Mouse (Mus musculus): ENCODE data around the gene Srgn. TPM values are rescaled to one million over a fixed set of nuclear protein-coding genes. Genes with fewer than 3 reads are reported as not detected.

Gene Srgn
- polyA plus RNA-seq, 1 experiment from 2014 or later, result 3.4 TPM

DNA sequence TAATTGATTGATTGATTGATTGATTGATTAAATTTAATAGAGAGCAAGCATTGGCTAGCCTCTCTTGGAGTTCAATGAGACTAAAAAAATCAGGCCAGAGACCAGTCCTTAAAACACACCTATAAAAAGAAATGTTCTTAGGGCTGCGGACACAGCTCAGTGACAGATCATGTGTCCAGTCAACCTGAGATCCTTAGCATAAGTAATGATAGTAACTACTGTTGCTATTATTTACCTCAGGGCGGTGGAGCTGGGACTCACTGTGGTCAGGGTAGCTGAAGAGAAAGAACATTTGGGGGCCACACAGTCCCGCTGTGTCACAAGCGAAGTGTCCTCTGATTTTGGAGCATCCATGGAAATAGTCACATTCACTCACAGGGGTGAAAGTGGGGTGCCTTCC lies 14.4 kb downstream of the Srgn start:
- Histone ChIP-seq H3K4me3 (no peak overlapping the region), H3K9me3 (replicated peaks) (no peaks in the 10 kb centered on the region), H3K4me2 (replicated peaks) (no peak overlapping the region), H3K36me3 (no peaks in the 10 kb centered on the region), H3K27me3 (0 out of 2 replicates have a peak, but pooled peaks cover 5% of the 10 kb centered on the region), H3K4me1 (no peaks in the 10 kb centered on the region), H3K9ac (no peak overlapping the region), H3K27ac (no peak overlapping the region)
- ATAC-seq (ENCODE audit: low FRiP score), result no peak
- WGBS, result 92% methylated on average over 4 of the region's 4 CpGs

DNA sequence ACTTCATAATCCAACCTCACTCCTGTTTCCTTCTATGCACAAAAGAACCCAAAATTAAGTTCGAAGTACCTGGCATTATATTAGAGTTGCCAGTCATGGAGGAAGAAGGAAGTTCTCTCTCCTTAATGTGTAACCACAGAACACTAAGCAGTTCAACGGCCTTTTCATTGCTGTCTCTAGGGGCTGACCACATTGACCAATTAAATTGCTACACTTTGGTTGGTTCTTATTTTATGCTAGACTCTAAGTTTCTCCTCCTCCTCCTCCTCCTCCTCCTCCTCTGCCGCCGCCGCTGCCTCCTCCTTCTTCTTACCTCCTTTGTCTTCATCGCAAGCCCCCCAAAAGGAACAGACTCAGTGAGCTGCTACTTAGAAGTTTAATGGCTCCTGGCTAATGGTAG lies 15.7 kb downstream of the Srgn start:
- Histone ChIP-seq H3K27me3 (peaks cover 14% of the 10 kb centered on the region), H3K27ac (no peak overlapping the region), H3K4me1 (no peaks in the 10 kb centered on the region), H3K4me2 (replicated peaks) (no peak overlapping the region), H3K36me3 (no peaks in the 10 kb centered on the region), H3K9me3 (replicated peaks) (no peaks in the 10 kb centered on the region), H3K4me3 (no peak overlapping the region), H3K9ac (no peak overlapping the region)
- 79% methylated on average over 6 of the region's 6 CpGs for WGBS
- no peak for ATAC-seq (ENCODE audit: low FRiP score)

GRCm38 (mm10) chr10:62509032-62509656 lies 18.1 kb downstream of the Srgn start:
- Histone ChIP-seq H3K27ac (no peak overlapping the region), H3K4me2 (replicated peaks) (no peak overlapping the region), H3K27me3 (peaks cover 14% of the 10 kb centered on the region), H3K36me3 (no peaks in the 10 kb centered on the region), H3K9ac (no peak overlapping the region), H3K4me1 (no peaks in the 10 kb centered on the region), H3K9me3 (replicated peaks) (no peaks in the 10 kb centered on the region), H3K4me3 (no peak overlapping the region)
- no peak for ATAC-seq (ENCODE audit: low FRiP score)
- 69% methylated on average over 11 of the region's 11 CpGs for WGBS

DNA sequence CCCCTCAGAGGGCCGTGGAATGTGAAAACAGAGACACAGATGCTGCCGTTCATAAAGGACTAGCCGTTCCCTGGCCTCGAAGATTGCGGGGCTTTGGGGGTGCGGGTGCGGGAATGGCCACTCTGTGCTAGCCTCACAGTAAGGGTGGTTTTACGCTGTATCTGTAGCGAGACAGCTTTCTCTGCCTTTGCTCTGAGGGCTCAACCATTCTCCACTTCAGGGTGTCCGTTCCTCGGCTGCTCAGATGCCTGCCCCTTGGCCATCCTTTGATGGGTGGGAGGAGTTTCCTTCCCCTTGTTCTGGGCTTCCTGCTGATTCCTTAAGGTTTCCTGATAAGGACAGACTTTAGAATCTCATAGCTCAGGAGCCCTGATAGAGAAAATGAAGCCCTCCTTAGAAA lies 18.8 kb downstream of the Srgn start:
- 8% methylated on average over 11 of the region's 11 CpGs for WGBS
- Histone ChIP-seq H3K4me1 (no peaks in the 10 kb centered on the region), H3K9ac (no peak overlapping the region), H3K4me3 (peak overlapping the region; percentile 19), H3K36me3 (no peaks in the 10 kb centered on the region), H3K27me3 (peaks cover 14% of the 10 kb centered on the region), H3K9me3 (replicated peaks) (no peaks in the 10 kb centered on the region), H3K4me2 (replicated peaks) (peak overlapping the region; percentile 48), H3K27ac (no peak overlapping the region)
- ATAC-seq (ENCODE audit: low FRiP score), result no peak

DNA sequence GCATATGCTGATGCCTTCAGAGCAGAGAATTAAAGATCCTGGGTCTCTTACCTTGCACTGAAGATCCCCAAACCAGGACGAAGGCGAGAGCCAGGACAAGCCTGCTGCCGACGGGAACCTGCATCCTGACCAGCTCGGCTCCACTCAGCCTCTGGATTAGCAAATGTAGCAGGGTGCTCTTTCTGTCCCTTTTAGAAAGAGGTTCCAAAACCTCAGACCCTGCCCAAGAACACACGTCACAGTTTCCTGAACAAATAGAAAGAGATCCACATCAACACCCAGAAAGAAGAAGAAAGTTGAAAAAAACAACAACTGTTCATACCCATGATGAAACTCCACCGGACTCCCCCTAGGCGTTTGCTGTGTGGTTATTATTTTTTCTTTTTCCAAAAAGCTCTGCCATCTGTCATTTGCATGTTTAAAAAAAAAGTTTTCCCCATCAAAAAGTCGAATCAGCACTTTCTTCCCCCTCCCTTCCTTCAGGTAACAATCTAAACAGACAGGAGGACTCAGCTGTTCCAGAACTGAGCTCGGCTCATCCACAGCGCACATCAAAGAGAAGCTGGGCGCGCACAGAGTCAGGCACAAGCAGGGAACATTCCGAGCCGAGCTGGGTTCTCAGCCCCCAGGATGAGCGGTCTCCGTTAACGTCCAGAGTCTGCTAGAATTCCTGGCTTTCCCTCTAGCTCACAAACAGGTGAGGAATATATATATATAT lies 19.5 kb downstream of the Srgn start:
- Histone ChIP-seq H3K36me3 (no peaks in the 10 kb centered on the region), H3K4me2 (replicated peaks) (peak overlapping the region; percentile 48), H3K27me3 (peaks cover 14% of the 10 kb centered on the region), H3K27ac (no peak overlapping the region), H3K4me1 (no peaks in the 10 kb centered on the region), H3K4me3 (peak overlapping the region; percentile 19), H3K9me3 (replicated peaks) (no peaks in the 10 kb centered on the region), H3K9ac (no peak overlapping the region)
- WGBS, result 19% methylated on average over 18 of the region's 18 CpGs
- no peak for ATAC-seq (ENCODE audit: low FRiP score)

GRCm38 (mm10) chr10:62507071-62507470 lies 20.2 kb downstream of the Srgn start:
- 89% methylated on average over 4 of the region's 4 CpGs for WGBS
- no peak for ATAC-seq (ENCODE audit: low FRiP score)
- no peak overlapping the region for H3K4me2 ChIP-seq (replicated peaks)
- no peak overlapping the region for H3K9ac ChIP-seq
- H3K9me3 ChIP-seq (replicated peaks), result no peaks in the 10 kb centered on the region
- H3K4me1 ChIP-seq, result no peaks in the 10 kb centered on the region
- H3K27me3 ChIP-seq, result peaks cover 14% of the 10 kb centered on the region
- H3K4me3 ChIP-seq, result no peak overlapping the region
- H3K27ac ChIP-seq, result no peak overlapping the region
- no peaks in the 10 kb centered on the region for H3K36me3 ChIP-seq

DNA sequence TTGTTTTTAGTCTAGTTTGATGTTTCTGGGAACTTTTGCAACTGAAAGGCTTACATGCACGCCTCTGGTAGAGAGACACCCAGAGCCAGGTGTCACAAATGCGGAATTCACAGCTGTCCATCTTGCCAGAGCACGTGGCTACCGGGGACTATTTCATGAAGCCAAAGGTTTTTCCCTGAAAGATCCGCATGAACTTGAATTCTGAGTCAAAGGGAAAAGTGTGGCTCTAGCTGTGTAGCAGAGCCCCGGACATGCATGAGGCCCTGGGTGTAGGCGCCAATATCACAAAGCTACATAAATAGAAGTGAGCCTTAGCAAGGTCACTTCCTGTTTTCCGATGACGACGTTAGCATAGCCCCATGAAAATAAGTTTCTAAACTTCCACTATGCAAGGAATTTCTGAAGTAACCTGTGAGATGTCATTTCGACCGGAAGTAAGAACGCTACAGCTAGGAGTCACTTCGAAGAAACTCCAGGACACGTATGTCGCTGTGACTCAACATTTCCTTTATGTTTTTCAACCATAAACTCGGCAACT lies 21.2 kb downstream of the Srgn start:
- no peaks in the 10 kb centered on the region for H3K36me3 ChIP-seq
- H3K4me2 ChIP-seq (replicated peaks), result no peak overlapping the region
- H3K4me3 ChIP-seq, result no peak overlapping the region
- no peaks in the 10 kb centered on the region for H3K9me3 ChIP-seq (replicated peaks)
- H3K27ac ChIP-seq, result no peak overlapping the region
- H3K27me3 ChIP-seq, result peaks cover 14% of the 10 kb centered on the region
- WGBS, result 81% methylated on average over 17 of the region's 17 CpGs
- no peak for ATAC-seq (ENCODE audit: low FRiP score)
- no peak overlapping the region for H3K9ac ChIP-seq
- H3K4me1 ChIP-seq, result no peaks in the 10 kb centered on the region

- Histone ChIP-seq H3K27me3 (peaks cover 14% of the 10 kb centered on the region), H3K4me2 (replicated peaks) (no peak overlapping the region), H3K9ac (no peak overlapping the region), H3K4me1 (no peaks in the 10 kb centered on the region), H3K9me3 (replicated peaks) (no peaks in the 10 kb centered on the region), H3K27ac (no peak overlapping the region), H3K36me3 (no peaks in the 10 kb centered on the region), H3K4me3 (no peak overlapping the region)
- ATAC-seq (ENCODE audit: low FRiP score), result no peak
- 79% methylated on average over 9 of the region's 9 CpGs for WGBS
Observed at GRCm38 (mm10) chr10:62505224-62505983, 21.8 kb downstream of the Srgn start.

- H3K9me3 ChIP-seq (replicated peaks), result no peaks in the 10 kb centered on the region
- H3K9ac ChIP-seq, result no peak overlapping the region
- no peak overlapping the region for H3K4me2 ChIP-seq (replicated peaks)
- H3K36me3 ChIP-seq, result no peaks in the 10 kb centered on the region
- 73% methylated on average over 12 of the region's 12 CpGs for WGBS
- H3K4me1 ChIP-seq, result no peaks in the 10 kb centered on the region
- no peak for ATAC-seq (ENCODE audit: low FRiP score)
- peaks cover 14% of the 10 kb centered on the region for H3K27me3 ChIP-seq
- H3K27ac ChIP-seq, result no peak overlapping the region
- H3K4me3 ChIP-seq, result no peak overlapping the region
Observed at GRCm38 (mm10) chr10:62503836-62504628, 23.2 kb downstream of the Srgn start.

DNA sequence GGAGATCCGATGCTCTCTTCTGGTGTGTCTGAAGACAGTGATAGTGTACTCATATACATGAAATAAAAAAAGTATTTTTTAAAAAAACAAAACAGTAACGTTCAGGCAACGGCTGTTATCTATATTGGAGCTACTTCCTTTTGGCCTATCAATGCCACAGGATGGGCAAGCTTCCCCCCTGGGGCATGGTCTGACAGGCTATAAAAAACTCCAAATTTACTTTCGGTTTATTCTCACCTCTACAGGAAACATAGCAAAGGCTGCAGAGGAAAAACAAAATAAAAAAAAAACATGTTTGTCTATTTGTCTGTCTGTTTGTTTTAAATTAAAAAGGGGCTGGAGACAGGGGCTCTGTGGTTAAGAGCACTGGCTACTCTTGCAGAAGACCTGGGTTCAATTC lies 23.9 kb downstream of the Srgn start:
- H3K4me2 ChIP-seq (replicated peaks), result no peak overlapping the region
- 75% methylated on average over 4 of the region's 4 CpGs for WGBS
- no peak for ATAC-seq (ENCODE audit: low FRiP score)

DNA sequence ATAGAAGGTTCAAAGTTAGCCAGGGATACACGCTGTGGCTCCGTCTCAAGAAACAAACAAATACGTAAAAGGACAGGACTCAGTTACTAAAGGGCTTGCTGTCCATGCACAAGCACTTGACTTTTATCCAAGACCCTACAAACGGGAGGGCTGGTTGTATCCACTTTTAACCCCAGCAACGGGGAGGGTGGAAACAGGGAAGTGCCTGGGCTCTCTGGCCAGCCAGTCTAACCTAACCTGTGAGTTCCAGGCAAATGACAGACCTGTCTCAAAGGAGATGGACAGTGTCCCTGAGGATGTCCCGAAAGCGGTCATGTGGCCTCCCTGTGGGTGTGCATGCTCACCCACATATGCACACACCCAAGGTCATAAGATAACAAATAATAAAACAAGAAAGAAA lies 25.3 kb downstream of the Srgn start:
- Histone ChIP-seq H3K9ac (no peak overlapping the region), H3K4me1 (no peaks in the 10 kb centered on the region), H3K4me3 (no peak overlapping the region), H3K27ac (no peak overlapping the region), H3K4me2 (replicated peaks) (no peak overlapping the region), H3K9me3 (replicated peaks) (no peaks in the 10 kb centered on the region), H3K36me3 (no peaks in the 10 kb centered on the region), H3K27me3 (peaks cover 1% of the 10 kb centered on the region; the same call in 1 of the 2 replicates)
- 86% methylated on average over 7 of the region's 7 CpGs for WGBS
- no peak for ATAC-seq (ENCODE audit: low FRiP score)

More for the DNA sequence above, 23.9 kb downstream of the Srgn start:
- Histone ChIP-seq H3K9me3 (replicated peaks) (no peaks in the 10 kb centered on the region), H3K36me3 (no peaks in the 10 kb centered on the region), H3K27ac (no peak overlapping the region), H3K4me1 (no peaks in the 10 kb centered on the region), H3K4me3 (no peak overlapping the region), H3K9ac (no peak overlapping the region), H3K27me3 (peaks cover 13% of the 10 kb centered on the region)

All from hindbrain, embryonic 12.5 days (tissue).